Mouse (Mus musculus) lung, postnatal 0 days (tissue): ENCODE results near the gene Pcgf6. TPM values are rescaled to one million over a fixed set of nuclear protein-coding genes. Genes with fewer than 3 reads are reported as not detected.

Experiments used
- ATAC-seq: fragments of 200-750 bp; cut with Nextera tagmentation; 2 replicates; pipeline ENCODE4 v1.8.0; 2017; ENCODE audit warnings: moderate library complexity
- DNase-seq: peaks from one replicate; pipeline ENCODE4 v3.0.0-alpha.2; 2016; ENCODE audit warnings: low spot score
- H3K27ac ChIP-seq: fragments of 300-500 bp; sonication (generic); 2 replicates; pipeline ENCODE4 v1.5.1; 2014; ENCODE audit warnings: antibody characterized with exemption, mild to moderate bottlenecking, low read length, mixed read lengths
- H3K27me3 ChIP-seq: fragments of 300-500 bp; sonication (generic); replicated peaks from 2 replicates; pipeline ENCODE4 v1.6.1; 2014; ENCODE audit warnings: low read length, mixed read lengths; ENCODE audit not compliant: insufficient read depth
- H3K36me3 ChIP-seq: fragments of 300-500 bp; sonication (generic); 2 replicates; pipeline ENCODE4 v1.6.1; 2014; ENCODE audit warnings: low read length, mixed read lengths; ENCODE audit not compliant: insufficient read depth
- H3K4me1 ChIP-seq: fragments of 300-500 bp; sonication (generic); 2 replicates; pipeline ENCODE4 v1.6.1; 2014; ENCODE audit warnings: antibody characterized with exemption, low read depth, low read length, mixed read lengths; ENCODE audit not compliant: insufficient read depth
- H3K4me2 ChIP-seq: fragments of 300-500 bp; sonication (generic); replicated peaks from 2 replicates; pipeline ENCODE4 v1.6.1; 2014; ENCODE audit warnings: low read depth, mild to moderate bottlenecking, low read length, moderate library complexity, mixed read lengths
- H3K4me3 ChIP-seq: fragments of 300-500 bp; sonication (generic); 2 replicates; pipeline ENCODE4 v1.5.1; 2014; ENCODE audit warnings: low read depth, low read length
- H3K9ac ChIP-seq: fragments of 300-500 bp; sonication (generic); replicated peaks from 2 replicates; pipeline ENCODE4 v1.6.1; 2014; ENCODE audit warnings: low read depth, mild to moderate bottlenecking
- H3K9me3 ChIP-seq: fragments of 300-500 bp; sonication (generic); 2 replicates; pipeline ENCODE4 v1.6.1; 2016; ENCODE audit warnings: low read length, mixed read lengths
- CTCF ChIP-seq: IDR thresholded peaks from 2 replicates; pipeline ENCODE4 v1.5.1; 2016; ENCODE audit warnings: antibody characterized with exemption, mild to moderate bottlenecking
- EP300 ChIP-seq: IDR thresholded peaks from 2 replicates; pipeline ENCODE4 v1.6.1; 2016; ENCODE audit warnings: antibody characterized with exemption, mild to moderate bottlenecking, control low read depth
- WGBS: fragments of 180-500 bp; shearing (Covaris S2); extraction: QIAGEN DNeasy Blood & Tissue Kit; methylation state at CpG from one replicate; pipeline ENCODE4 v1.1.7; 2014; 5-methylcytosine and 5-hydroxymethylcytosine counted together
- polyA plus RNA-seq: library from polyadenylated mRNA; unstranded; fragments of >200 nt; fragmentation: Nextera tagmentation; extraction: Ambion mirVana; gene quantifications from 2 replicates; pipeline ENCODE4 v1.2.1, GENCODE M21; 2015

Gene Pcgf6
- polyA plus RNA-seq, 1 experiment from 2014 or later = 6.8 TPM

DNA sequence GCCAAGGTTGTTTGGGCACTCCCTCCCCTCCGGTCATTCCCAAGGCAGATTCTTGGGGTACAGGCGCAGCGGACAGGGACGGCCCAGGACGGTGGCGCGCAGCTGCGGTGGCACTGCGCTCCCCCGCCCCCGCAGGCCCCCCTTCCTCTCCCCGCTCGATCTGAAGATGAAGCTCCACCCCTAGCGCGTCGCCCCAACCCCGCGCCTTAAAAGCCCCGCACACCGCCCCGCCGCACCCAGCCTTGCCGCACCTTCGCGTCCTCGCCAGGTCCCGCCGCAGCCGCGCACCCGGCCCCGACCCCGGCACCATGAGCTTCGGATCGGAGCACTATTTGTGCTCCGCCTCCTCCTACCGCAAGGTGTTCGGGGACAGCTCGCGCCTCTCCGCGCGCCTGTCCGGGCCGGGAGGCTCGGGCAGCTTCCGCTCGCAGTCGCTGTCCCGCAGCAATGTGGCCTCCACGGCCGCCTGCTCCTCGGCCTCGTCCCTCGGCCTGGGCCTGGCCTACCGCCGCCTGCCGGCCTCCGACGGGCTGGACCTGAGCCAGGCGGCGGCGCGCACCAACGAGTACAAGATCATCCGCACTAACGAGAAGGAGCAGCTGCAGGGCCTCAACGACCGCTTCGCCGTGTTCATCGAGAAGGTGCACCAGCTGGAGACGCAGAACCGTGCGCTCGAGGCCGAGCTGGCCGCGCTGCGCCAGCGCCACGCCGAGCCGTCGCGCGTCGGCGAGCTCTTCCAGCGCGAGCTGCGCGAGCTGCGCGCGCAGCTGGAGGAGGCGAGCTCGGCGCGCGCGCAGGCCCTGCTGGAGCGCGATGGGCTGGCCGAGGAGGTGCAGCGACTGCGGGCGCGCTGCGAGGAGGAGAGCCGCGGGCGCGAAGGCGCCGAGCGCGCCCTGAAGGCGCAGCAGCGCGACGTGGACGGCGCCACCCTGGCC, 36.0 kb downstream of the Pcgf6 start, which contains the start of the genes Ina and Nt5c2:
Ina (plus strand) TSS at position 252 of the 935 bp plus-strand sequence.
Nt5c2 (minus strand) TSS at position 707 of the 935 bp plus-strand sequence.
- WGBS = under 1% methylated on average over 96 of the region's 124 CpGs
- Histone ChIP-seq H3K27ac (no peak within 1 kb of the TSS), H3K27me3 (peaks cover 43% of the 10 kb centered on the region), H3K9me3 (no peaks in the 10 kb centered on the region), H3K4me2 (peak within 1 kb of the TSS; percentile 52), H3K9ac (no peak within 1 kb of the TSS), H3K4me3 (peak within 1 kb of the TSS; percentile 25), H3K4me1 (peaks cover 8% of the 10 kb centered on the region), H3K36me3 (no peaks in the 10 kb centered on the region)
- no peak for TF ChIP-seq EP300
- TF ChIP-seq CTCF = peak; percentile 37
- peak; percentile 93 for ATAC-seq
- peak; percentile 76 for DNase-seq

DNA sequence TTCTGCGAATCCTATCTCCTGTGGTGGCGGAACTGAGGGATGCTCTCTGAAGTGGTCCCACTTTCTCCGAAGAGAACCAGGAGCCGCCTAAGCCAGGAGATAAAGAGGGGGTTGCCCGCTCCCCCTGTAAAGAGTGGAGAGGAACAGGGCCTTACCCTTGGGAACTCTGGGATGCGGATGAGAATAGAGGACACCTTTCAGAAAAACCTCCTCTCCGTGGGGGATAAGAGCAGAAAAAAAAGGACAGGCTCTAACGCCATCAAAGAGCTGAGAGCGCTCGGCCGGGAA, 36.6 kb downstream of the Pcgf6 start:
- Histone ChIP-seq H3K27ac (no peak overlapping the region), H3K4me1 (peaks cover 8% of the 10 kb centered on the region), H3K36me3 (no peaks in the 10 kb centered on the region), H3K4me2 (no peak overlapping the region), H3K27me3 (peaks cover 43% of the 10 kb centered on the region), H3K9ac (no peak overlapping the region), H3K9me3 (no peaks in the 10 kb centered on the region), H3K4me3 (peak overlapping the region; percentile 25; the same call in 1 of the 2 replicates)
- DNase-seq (no peak), ATAC-seq (no peak)
- TF ChIP-seq CTCF (no peak), EP300 (no peak)
- 2% methylated on average over 11 of the region's 11 CpGs for WGBS

DNA sequence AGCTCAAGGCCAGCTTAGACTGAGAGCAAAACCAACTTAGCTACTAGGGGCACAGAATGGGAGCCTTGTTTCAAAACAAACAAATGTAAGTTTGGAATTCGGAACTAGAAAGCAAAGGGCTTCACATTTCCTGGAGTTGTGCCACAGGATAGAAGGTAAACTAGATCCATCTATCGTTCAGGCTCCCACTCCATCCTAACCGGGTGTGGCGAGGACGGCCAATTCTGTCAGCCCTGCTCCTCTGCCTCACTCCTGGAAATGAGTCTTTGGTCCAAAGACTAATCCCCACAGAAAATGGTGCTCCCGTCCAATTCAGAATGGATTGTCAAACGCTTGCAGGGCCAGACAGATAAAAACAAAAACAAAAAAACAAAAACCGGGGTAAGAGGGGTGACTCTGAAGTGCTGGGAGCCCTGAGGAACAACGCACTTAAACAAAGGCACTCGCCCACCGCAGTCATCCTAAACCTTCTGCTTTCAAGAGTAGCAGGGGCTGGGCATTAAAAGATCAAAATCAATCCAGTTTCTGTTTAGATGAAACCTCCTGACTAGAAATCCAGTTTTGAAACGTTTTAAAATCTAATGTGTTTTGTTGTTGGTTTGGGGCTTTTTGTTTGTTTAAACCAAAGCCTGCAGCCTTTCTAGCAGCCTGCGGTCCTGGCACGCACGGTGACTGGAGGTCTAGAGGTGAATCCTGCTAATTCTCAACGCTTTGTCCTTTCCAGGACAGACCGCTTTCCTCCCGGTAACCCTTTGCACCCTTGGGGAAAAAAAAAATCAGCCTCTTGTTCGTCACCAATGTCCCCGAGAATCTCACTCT, 37.2 kb downstream of the Pcgf6 start:
- no peaks in the 10 kb centered on the region for H3K36me3 ChIP-seq
- 12% methylated on average over 20 of the region's 20 CpGs for WGBS
- no peak for TF ChIP-seq CTCF
- peaks cover 43% of the 10 kb centered on the region for H3K27me3 ChIP-seq
- H3K9me3 ChIP-seq = no peaks in the 10 kb centered on the region
- H3K9ac ChIP-seq = no peak overlapping the region
- no peak overlapping the region for H3K4me2 ChIP-seq
- H3K27ac ChIP-seq = no peak overlapping the region
- H3K4me1 ChIP-seq = peaks cover 8% of the 10 kb centered on the region
- ATAC-seq (no peak), DNase-seq (no peak)
- no peak overlapping the region for H3K4me3 ChIP-seq

DNA sequence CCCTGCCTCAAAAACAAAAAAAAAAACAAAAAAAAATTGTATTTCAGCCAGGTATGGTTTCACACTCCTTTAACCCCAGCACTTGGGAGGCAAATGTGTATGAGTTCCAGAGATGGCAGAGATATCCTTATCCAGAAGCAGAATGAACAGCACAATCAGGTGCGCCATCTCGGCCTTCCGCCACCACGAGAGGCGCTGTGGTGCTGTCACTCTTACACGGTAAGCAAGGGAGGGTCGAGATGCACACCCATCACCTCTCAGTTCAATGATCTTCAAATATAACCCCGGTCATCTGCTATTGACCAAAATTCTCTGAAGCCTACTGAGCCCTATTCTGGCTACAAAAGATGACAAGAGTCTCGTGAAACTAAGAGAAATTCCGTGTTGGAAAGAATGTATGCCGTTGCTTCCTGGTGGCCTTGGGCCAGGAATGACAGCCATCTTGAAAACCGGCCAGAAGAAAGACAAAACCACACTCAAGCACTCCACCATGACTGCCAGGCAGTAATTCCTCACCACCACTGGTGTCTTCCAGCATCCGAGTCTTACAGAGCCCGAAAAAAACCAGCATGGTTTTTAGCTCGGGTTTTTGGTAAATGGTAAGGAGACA, 38.1 kb downstream of the Pcgf6 start:
- H3K27ac ChIP-seq = no peak overlapping the region
- H3K36me3 ChIP-seq = no peaks in the 10 kb centered on the region
- no peak for TF ChIP-seq EP300
- no peak for TF ChIP-seq CTCF
- H3K4me2 ChIP-seq = no peak overlapping the region
- no peak overlapping the region for H3K9ac ChIP-seq
- WGBS = 78% methylated on average over 15 of the region's 15 CpGs
- DNase-seq (no peak), ATAC-seq (no peak)
- no peak overlapping the region for H3K4me3 ChIP-seq
- peaks cover 8% of the 10 kb centered on the region for H3K4me1 ChIP-seq
- H3K27me3 ChIP-seq = peaks cover 43% of the 10 kb centered on the region
- no peaks in the 10 kb centered on the region for H3K9me3 ChIP-seq

DNA sequence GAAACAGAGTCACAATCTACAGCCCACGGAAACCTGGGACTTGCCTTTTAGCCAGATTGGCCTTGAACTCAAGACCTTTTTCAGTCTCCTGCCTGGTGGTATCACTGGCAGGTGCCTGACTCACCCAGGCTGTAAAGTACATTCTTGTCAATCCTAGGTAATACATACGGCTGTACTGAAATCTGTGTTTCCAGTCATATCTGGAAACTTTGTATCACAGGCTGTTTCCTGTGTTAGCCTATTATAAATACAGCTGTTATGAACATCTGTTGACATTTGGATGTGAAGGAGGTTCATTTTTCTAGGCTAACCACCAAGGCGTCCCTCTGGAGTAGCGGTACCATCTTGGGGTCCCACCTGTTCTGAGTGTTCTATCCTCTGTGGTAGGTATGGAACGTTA, 40.8 kb downstream of the Pcgf6 start:
- no peak overlapping the region for H3K9ac ChIP-seq
- TF ChIP-seq CTCF (no peak), EP300 (no peak)
- no peak overlapping the region for H3K4me2 ChIP-seq
- H3K36me3 ChIP-seq = no peaks in the 10 kb centered on the region
- DNase-seq (no peak), ATAC-seq (no peak)
- H3K4me1 ChIP-seq = peaks cover 8% of the 10 kb centered on the region
- H3K27me3 ChIP-seq = peaks cover 24% of the 10 kb centered on the region
- no peaks in the 10 kb centered on the region for H3K9me3 ChIP-seq
- 73% methylated on average over 5 of the region's 5 CpGs for WGBS
- H3K27ac ChIP-seq = no peak overlapping the region
- no peak overlapping the region for H3K4me3 ChIP-seq

DNA sequence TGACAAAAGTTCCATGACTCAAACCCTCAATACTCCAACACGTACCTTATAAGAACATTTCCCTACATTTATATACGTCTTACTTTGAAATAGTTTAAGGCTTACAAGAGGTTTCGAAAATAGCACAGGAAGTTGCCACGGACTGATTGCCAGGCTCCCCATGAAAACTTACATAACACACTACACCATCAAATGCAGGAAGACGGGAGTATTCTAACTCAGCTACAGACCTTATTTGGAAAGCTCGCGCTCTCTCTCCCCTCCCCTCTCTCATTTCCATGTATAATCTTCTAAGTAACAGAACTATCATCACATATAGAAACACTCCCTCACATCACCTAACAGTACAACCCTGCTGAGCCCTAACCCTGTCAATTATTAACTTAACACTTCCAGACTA, 41.3 kb downstream of the Pcgf6 start:
- Histone ChIP-seq H3K4me3 (no peak overlapping the region), H3K4me1 (peaks cover 3% of the 10 kb centered on the region), H3K36me3 (no peaks in the 10 kb centered on the region), H3K27me3 (peaks cover 19% of the 10 kb centered on the region), H3K4me2 (no peak overlapping the region), H3K9ac (no peak overlapping the region), H3K9me3 (no peaks in the 10 kb centered on the region), H3K27ac (no peak overlapping the region)
- TF ChIP-seq EP300 = no peak
- no peak for TF ChIP-seq CTCF
- DNase-seq (no peak), ATAC-seq (no peak)
- 75% methylated on average over 7 of the region's 7 CpGs for WGBS
